Mouse (Mus musculus): ENCODE data around the gene Nrxn1. TPM values are rescaled to one million over a fixed set of nuclear protein-coding genes. Genes with fewer than 3 reads are reported as not detected.
A peak's percentile ranks its signal among the peaks of the same experiment; 100 is the strongest.

Gene Nrxn1
- total RNA-seq, 2 experiments from 2014 or later = 412 to 435 TPM

GRCm38 (mm10) chr17:90994247-90994646 is 98.6 kb downstream of the Nrxn1 start:
- no peak for DNase-seq (ENCODE audit: low spot score in 2 of 2)

- DNase-seq (ENCODE audit: low spot score in 2 of 2) = no peak
These were observed 102.1 kb downstream of the Nrxn1 start for GRCm38 (mm10) chr17:90990747-90991146.

- no peak for DNase-seq (ENCODE audit: low spot score in 2 of 2)
These were observed 129.9 kb downstream of the Nrxn1 start for GRCm38 (mm10) chr17:90962904-90963531.

- DNase-seq (ENCODE audit: low spot score in 2 of 2) = no peak
These were observed 137.7 kb downstream of the Nrxn1 start for GRCm38 (mm10) chr17:90955221-90955620.

- no peak for DNase-seq (ENCODE audit: low spot score in 2 of 2)
These were observed 157.9 kb downstream of the Nrxn1 start for GRCm38 (mm10) chr17:90934929-90935328.

GRCm38 (mm10) chr17:90913320-90913719 is 179.6 kb downstream of the Nrxn1 start:
- DNase-seq (ENCODE audit: low spot score in 2 of 2) = no peak

- no peak for DNase-seq (ENCODE audit: low spot score in 2 of 2)
These were observed 180.1 kb downstream of the Nrxn1 start for GRCm38 (mm10) chr17:90912746-90913145.

GRCm38 (mm10) chr17:90912341-90912740 is 180.5 kb downstream of the Nrxn1 start:
- no peak for DNase-seq (ENCODE audit: low spot score in 2 of 2)

- no peak for DNase-seq (ENCODE audit: low spot score in 2 of 2)
These were observed 186.5 kb downstream of the Nrxn1 start for GRCm38 (mm10) chr17:90906118-90907093.

GRCm38 (mm10) chr17:90905143-90905542 is 187.7 kb downstream of the Nrxn1 start:
- DNase-seq (ENCODE audit: low spot score in 2 of 2) = no peak

- peak; percentile 41 to 78 for DNase-seq (ENCODE audit: low spot score in 2 of 2)
These were observed 200.3 kb downstream of the Nrxn1 start for GRCm38 (mm10) chr17:90892327-90893259.

GRCm38 (mm10) chr17:90891711-90892110 is 201.2 kb downstream of the Nrxn1 start:
- DNase-seq (ENCODE audit: low spot score in 2 of 2) = no peak

- DNase-seq (ENCODE audit: low spot score in 2 of 2) = no peak
These were observed 235.6 kb downstream of the Nrxn1 start for GRCm38 (mm10) chr17:90857225-90857624.

GRCm38 (mm10) chr17:90843876-90844275 is 249.0 kb downstream of the Nrxn1 start:
- DNase-seq (ENCODE audit: low spot score in 2 of 2) = no peak

- DNase-seq (ENCODE audit: low spot score in 2 of 2) = no peak
These were observed 249.7 kb downstream of the Nrxn1 start for GRCm38 (mm10) chr17:90843072-90843611.

- DNase-seq (ENCODE audit: low spot score in 2 of 2) = no peak
These were observed 255.9 kb downstream of the Nrxn1 start for GRCm38 (mm10) chr17:90837022-90837414.

GRCm38 (mm10) chr17:90836154-90837021 is 256.5 kb downstream of the Nrxn1 start:
- DNase-seq (ENCODE audit: low spot score in 2 of 2) = no peak

- no peak for DNase-seq (ENCODE audit: low spot score in 2 of 2)
These were observed 274.5 kb downstream of the Nrxn1 start for GRCm38 (mm10) chr17:90818340-90818739.

- DNase-seq (ENCODE audit: low spot score in 2 of 2) = no peak
These were observed 275.0 kb downstream of the Nrxn1 start for GRCm38 (mm10) chr17:90817898-90818297.

- DNase-seq (ENCODE audit: low spot score in 2 of 2) = no peak
These were observed 277.6 kb downstream of the Nrxn1 start for GRCm38 (mm10) chr17:90815306-90815705.

All from layer of hippocampus, adult 18-20 months (tissue).